Mouse (Mus musculus) frontal cortex, postnatal 10 days (tissue): ENCODE data around the gene Nkx2-5.

Experiments used
- DNase-seq, 2 experiments: peaks; one replicate each; pipeline ENCODE4 v3.0.0; 2022; ENCODE audit warnings: low spot score in 2 of 2, mixed read lengths in 1 of 2

Nkx2-5 gene

DNA sequence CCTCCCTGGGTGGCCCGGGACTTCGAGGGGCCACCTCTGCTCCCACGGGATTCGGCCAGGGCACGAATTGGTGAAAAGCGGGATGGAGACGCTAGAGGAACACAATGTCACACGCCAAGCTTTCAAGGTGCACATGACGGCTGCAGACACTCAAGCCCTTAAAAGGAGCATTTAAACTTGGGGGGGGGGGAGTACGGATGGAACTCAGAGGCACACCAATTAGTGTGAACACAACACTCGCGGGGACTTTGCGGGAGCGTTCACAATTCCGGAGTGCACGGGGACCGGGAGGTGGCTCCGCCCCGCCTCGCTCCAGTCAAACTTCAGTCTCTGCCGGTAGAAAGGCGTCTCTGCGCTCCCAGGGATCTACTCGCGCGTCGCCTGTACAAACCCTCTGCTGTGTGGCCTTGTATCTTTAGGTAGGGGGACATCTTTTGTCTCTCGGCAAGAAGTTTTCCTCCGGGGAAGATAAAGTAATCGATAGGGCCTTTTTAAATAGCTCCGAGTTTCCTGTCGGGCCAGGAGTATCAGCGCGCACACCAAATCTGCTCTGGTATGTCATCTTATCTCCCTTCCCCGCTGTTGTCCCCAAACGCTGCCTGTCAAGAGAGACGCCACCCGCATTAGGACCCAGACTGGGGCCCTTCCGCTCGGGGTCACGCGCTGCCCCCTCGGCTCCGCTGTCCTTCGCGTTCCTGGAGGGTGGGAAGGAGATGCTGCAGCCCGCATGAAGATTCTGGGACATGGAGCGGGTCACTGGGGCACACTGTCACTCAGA is 5.7 kb upstream of the Nkx2-5 start:
- no peak for DNase-seq

DNA sequence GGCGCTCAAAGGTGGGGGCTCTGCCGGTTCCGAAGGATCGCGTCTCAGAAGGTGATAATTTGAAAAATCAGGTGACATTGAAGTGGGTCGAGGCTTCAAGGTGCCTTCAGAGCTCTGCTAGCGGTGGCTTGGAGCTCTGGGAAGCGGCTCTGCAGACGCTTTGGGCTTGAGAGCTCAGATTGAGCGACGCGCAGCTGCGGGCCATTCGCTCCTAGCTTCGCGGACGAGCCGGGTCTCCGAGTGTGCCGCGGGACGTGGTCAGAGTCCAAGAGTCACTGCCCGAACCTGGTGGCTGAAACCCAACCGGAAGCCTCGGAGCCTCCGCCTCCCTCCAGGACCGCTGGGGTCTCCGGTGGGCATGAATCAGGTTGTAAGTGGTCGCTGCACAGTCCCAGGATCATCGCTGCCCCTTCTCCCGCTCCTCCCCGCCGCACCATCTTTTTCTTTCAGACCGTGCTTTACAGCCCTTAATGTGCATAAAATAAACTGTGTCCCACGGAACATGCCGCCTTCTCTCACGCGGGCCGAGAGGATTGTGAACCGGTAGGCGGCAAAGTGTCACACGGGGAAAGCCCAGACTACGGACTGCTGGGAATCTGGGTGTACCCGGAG is 5.0 kb upstream of the Nkx2-5 start:
- DNase-seq: no peak

DNA sequence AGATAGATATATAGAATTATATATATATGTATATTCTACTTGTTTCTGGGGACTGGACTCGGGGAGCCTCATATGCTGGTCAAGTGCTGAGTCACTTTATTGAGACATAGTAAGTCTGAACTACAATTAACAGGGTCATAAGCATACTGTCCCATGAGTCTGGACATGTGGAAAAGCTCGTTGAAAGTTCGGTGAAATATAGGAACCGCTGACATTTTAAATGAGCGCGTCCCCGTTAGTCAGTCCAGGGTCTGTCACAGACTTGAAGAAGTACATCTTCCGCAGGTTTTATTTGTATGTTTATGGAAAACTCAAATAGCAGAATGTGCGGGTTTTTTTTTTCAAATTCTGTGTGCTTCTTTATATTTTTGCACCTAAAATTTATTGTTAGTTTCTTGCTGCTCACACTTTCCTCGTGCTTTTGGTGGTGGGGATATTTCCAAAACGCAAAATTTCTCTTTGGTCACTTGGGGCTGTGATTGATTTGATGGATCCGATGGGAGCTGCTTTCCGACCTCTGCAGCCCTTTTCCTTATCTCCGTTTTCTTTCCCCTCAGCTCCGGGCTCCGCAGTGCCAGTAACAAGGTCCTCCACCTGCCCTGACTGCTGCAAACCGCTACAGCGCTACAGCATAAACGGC is 4.4 kb upstream of the Nkx2-5 start:
- DNase-seq: no peak

DNA sequence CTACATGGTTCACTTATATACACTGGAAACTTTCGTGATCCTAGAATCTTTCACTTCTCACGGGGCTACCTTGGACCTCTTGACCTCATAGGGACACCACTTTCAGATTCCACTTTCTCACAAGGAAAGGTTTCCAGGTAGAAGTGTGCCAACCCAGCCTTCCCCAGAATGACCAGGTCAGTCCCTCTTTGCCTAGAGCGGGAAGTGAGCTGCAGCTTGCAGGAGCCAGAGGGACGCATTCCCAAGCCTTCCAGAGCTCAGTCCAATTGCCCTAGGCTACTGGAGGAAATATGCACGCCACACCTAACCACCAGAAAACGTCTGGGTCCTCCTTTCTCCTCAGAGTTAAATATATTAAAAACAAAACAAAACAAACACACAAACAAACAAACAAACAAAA is 3.4 kb upstream of the Nkx2-5 start:
- DNase-seq: no peak

DNA sequence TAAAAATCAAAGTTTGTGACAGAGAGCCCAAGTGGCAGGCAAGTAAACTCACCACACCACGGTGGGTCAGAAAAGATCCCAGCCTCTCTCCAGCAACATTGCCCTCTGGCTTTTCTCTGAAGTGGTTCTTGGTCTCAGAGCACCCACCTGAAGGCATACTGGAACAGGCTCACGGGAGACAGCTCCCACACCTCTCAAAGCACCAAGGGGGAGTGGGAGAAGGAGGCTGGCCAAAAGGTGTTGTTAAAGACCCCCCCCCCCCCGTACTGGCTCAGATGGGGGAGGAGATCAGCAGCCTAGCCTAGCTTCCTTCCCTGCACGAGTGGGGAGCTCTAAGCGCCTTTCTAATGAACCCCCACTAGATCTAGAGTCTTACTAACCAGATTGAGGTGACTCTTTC is 3.0 kb upstream of the Nkx2-5 start:
- DNase-seq: no peak

DNA sequence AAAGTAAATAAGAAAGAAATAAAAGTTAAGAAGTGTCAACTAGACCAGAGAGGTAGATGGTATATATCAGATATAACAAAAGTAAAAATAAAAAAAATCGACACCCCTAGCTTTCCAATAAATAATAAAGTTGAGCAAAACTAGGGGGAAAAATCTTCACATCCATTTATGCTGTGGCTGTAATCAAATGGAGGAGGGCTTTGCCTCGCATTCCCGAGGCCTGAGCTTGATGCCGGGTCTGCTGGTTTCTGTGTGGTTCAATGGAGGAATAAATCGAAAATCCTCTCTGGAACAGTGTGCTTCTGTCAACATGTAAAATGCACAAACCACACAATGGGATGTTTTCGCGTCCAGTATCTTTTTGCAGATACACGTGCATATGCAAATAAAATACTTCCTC is 1.6 kb upstream of the Nkx2-5 start:
- no peak for DNase-seq

DNA sequence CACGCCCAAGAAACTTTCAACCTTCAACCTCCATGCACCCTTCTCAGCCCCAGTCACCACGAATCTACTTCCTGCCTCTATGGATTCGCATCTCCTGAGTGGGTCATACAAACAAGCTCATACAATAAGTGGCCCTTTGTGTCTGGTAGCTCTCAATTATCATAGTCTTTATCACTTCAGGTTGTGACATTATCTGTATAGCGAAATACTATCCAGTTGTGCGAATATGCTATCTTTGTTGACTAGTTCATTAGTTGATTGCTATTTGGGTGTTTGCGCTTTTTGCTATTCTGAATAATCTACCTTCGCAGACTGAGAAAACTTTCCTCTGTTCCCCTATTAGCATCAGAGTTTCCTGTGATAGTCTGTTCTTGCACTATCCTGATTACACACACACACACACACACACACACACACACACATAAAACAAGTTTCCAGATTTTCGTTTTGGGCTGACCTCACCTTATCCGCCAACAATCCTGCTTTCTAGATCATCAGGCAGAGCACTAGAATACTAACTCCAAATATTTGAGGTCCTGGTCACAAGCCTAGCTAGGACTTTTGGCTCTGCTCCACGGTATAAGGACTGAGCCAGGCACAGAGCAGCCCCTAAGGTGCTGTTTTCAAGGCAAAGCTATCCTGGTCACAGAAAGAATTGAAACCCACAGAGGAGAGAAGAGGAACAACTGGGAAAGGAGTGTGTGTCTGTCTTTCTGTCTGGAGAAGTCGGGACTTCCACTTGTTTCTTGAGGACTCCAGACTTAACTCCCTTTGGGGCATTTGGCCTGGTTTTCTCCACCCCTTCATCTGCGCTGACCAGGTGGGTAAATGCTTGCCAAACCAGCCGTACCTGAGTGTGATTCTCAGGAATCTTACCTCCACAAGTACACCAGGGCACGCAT is 591 bp upstream of the Nkx2-5 start:
- no peak for DNase-seq

DNA sequence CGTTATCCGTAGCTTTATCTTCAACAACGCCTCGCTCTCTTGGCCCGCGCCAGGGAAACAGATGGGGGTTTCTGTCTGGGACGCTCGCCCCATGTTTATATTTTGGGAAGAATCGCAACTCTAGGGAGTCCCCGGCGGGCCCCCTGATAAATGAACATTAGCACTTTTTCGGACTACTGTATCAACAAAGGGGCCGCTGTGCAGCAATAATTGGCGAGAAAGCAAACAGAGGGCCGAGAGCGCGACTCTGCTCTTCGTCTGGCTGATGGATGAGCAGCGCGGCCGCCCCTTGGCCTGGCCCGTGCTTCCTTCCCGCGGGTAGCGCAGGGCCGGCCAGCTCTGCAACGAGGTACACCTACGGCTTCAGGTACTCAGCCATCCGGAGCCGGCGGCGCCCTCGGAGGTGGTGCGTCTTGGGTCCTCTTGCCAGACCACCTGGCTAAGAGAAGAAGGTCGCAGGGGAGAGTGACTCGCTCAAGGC is 398 bp downstream of the Nkx2-5 start:
- DNase-seq: no peak

DNA sequence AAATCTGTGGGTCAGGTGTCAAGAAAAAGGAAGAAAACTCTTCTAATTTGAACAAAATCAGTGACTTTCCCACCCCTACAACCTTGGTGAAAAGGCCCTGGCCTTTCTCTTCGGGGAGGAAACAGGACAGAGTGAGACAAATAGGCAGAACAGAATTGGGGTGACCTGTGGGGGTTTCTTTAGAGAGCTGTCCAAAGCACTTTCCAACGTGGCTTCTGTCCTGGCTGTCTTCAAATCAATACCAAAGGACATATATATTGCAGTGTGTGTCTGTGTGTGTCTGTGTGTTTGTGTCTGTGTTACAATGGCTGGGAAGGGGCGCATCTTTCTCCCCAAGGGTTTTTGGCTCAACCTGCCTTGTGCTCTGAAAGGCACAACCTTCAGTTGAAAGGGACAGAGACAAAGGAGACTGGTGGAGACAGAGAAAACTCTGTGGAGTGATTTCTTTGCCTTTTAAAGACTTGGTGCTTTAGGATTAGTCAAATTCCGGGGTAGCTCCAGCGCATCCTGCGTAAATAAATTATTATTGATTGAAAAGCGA is 1.0 kb downstream of the Nkx2-5 start:
- no peak for DNase-seq

DNA sequence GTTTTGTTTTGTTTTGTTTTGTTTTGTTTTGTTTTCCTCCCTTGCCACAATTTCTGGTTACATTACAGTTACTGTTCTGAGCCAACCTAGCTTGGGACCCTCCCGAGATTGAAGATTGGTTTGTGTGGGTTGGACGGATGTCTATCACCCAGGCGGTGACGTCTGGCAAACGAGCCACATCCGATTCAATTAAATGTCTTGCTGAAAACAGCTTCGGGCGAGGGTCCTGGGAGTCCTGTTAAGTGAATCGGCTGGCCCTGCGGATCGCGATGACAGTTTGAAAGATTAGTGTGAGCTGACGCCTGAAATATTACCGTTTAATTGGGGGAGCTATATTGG is 1.6 kb downstream of the Nkx2-5 start:
- DNase-seq: no peak

DNA sequence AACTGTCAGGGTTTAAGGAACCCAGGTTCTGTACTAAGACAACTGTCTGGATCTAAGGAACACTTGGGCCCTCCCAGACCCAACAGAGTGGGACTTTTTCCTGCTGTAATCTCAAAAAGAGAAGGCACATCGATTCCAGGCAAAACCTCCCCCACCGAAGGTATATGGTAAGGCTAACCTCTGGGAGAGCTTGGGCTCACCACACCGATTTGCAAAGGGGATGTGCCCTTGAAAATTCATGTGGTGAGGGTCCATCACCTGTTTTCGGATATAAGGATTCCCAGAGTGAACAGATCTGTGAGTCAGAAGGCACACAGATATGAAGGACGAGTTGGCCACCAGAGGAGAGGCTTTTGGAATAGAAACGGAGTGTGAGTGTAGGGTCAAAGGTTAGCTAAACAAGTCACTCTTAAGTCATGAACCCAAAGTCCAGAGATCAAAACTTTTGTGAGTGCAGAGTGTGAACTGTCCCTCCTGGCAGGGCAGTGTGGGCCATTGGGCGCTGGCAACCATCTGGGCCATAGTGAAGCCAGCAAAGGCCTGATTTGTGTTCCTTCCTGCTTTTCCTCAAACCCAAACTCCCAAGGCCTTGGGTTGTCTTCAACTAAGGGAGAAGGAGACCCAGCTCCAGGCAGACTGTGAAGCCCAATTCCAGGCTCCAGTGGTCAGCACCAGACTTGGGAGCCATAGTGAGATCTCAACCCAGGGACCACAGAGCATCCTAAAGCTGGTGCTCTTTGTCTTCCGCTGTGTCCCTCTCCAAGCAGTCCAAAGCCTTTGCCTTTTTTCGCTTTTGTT is 2.2 kb downstream of the Nkx2-5 start:
- DNase-seq: no peak

DNA sequence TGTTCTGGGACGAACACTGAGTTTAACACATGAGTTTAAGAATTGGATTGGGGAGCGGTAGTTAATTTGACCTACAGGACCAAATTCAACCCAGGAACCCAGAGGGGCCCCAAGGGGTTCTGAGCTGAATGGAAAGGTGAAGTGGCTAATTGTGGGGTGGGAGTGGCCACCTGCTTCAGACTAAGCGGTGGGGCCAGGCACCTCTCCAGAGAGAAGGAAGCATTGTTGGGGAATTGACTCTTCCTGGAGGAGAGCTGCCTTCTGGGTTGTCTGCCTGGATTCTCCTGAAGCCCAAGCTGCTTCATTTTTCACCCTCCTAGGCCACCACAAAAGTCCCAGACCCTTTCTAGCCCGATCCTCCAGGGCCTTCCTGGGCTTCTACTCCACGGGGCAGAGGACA is 2.8 kb downstream of the Nkx2-5 start:
- no peak for DNase-seq

DNA sequence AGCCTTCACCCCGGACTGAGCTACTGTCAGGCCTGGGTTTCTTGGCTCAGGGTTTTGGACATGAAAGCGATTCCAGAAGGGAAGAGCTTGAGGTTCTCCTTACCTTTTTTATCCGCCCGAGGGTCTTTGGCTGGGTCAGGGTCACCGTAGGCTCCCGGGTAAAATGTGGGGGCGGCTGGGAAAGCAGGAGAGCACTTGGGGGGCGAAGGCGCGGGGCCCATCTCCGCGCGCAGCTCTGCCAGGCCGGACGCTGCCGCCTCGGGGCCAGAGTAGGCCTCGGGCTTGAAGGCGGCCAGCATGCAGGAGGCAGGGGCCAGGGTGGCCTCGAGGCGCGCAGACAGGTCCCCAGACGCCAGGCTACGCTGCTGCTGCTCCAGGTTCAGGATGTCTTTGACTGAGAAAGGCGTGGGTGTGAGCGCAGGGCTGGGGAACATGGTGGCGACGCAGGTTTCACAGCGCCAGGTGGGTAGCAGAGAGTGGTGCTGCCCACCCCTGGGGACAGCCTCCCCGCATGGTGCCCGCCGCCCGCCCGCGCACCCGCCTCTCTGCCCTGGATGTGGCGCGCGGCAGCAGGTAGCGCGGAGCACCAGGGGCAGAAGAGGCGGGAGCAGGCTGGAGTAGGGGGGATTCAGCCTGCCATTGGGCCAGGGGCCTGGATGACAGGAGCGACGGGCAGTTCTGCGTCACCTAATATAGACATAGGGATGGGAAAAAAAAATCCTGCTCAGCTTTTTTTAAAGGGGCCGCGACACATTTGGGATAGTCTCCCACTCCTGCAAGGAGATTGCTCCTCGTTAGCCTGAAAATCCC is 3.7 kb downstream of the Nkx2-5 start:
- no peak for DNase-seq

DNA sequence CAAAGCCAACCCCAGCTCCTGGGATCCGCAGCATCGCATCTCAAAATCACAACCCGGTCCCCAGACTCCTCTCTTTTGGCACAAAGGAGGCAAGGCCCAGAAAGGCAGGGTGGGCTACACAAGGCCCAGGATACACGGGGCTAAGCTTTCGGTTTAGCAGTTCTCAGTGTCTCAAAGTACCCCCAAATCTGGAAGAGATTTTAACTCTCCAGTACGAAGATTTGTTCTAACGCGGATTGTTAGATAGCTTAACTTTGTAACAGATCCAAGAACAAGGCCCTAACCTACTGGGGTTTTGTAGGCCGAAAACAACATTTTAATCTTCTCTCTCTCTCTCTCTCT is 4.4 kb downstream of the Nkx2-5 start:
- no peak for DNase-seq

DNA sequence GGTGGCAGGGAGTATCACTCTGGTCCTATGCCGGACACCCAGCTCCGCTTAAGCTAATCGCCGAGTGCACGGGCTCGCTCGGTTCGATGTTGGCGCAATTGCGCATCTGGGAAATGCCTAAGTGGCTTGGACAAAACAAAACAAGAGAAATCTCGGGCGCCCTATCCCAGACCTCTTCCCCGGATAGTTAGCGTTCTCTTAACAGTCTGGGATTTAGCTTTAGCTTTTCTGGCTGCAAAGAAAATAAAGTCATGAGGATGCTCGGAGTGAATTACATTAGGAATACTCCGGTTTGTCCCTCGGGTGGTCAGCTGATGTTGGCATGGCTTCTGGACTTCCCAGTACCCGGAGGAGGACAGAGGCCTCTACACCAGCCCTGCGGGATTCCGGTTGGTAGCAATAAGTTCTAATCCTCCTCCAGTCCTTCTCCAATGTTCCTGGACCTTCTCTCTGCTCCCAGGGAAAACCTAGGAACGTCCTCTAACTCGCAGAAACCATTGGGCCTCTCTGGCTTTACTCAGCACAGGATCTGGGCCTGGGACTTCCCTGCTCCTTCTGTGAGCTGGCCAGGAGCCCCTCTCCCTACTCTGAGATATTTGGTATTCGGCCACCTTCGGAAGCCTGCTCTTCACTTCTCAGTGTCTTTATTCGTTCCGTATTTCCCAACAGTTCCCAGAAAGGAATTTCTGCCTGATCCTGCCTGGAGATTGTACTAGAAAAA is 4.9 kb downstream of the Nkx2-5 start:
- DNase-seq: no peak

DNA sequence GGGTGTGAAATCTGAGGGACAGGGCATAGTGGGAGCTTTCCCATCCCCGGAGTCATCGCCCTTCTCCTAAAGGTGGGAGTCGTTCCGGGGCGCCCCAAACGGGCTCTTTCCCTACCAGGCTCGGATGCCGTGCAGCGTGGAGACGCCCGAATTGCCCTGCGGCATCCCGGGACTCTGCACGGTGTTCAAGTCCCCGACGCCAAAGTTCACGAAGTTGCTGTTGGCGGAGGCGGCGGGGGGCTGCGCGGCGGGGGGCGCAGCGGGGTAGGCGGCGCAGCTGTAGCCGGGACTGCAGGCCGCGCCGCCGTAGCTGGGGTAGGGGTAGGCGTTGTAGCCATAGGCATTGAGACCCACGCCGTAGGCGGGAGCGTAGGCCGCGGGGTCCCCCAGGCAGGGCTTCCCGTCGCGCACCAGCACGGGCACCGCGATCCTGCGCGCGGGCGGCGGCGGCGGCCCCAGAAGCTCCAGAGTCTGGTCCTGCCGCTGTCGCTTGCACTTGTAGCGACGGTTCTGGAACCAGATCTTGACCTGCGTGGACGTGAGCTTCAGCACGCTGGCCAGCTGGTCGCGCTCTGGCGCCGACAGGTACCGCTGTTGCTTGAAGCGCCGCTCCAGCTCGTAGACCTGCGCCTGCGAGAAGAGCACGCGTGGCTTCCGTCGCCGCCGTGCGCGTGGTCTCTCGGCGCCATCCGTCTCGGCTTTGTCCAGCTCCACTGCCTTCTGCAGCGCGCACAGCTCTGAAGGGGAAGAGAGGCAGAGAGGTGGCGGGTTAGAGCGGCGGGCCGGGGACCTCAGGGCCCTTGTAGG is 5.7 kb downstream of the Nkx2-5 start:
- no peak for DNase-seq

DNA sequence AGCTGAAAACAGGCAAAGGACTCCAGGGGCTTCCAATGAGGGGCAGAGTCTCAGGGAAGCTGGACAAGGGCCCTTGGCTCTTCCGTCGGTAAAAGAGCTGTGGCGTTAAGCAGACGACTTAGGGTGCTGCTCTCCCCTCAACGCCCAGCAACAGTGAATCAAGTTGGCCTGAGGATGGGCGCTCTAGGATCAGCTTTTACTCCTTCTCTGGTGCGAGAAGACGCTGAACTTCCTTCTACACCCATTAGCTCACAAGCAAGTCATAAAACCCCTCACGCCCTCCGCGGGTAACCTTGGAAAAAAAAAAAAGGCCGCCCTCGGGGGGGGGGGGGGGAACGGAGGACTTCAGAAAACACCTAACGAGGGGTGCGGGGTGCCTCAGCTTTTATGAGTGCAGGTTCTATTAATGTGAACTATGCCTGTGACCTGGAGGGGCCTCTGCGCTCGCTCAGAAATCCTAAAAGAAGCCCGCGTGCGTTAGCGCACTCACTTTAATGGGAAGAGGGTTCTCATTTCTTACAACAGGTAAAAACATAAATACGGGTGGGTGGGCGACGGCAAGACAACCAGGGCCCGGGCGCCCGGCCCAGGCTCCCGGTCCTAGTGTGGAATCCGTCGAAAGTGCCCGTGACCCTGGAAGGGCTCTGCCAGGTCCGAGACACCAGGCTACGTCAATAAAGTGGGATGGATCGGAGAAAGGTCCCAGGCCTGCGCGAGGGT is 6.5 kb downstream of the Nkx2-5 start:
- DNase-seq: no peak

DNA sequence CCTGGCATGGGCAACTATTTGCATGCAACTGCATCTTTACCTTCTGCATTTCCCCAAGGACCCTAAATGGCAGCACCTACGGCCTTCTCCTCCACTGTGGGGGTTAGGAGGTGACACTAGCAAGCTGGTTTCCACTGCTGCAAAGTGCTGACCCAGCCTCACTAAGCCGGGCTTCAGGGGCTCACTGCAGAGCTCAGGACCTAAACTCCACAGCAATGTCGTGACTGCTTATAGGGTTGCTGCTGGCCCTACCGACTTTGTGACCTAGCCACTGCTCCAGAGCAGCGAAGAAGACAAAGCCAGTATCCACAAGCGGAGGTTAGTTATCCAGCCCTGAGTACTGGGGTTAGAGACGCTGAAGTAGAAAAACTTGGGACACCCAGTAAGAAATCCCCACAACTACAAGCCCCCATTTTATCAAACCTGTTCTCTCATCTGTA is 7.2 kb downstream of the Nkx2-5 start:
- no peak for DNase-seq
